Comparison of ENCODE assay signal across 15 mouse cellular contexts in genomic region chr19:23794491-23794890, GRCm38 (mm10). TPM values are rescaled to one million over a fixed set of nuclear protein-coding genes. Genes with fewer than 3 reads are reported as not detected.
A peak's percentile ranks its signal among the peaks of the same experiment; 100 is the strongest.
DNase-seq lines count a peak whose midpoint lies in the region; ATAC-seq lines count a peak whose summit lies in the region.
"Had no signal": no experiment of that assay in that cellular context is flagged by ENCODE, and none has a peak within 500 bp of the region (broad histone marks: within the 10 kb centered on the region; RNA-seq: fewer than 3 reads in every experiment).

No protein-coding gene starts in this region.

- H3K4me1 ChIP-seq in forebrain, embryonic 15.5 days: peaks cover 8% of the 10 kb centered on the region; the same call in 1 of the 2 replicates
- 0 out of 2 replicates have a peak, but pooled peaks cover 6% of the 10 kb centered on the region for H3K4me1 ChIP-seq in forebrain, embryonic 13.5 days
- peaks cover 8% of the 10 kb centered on the region; the same call in 1 of the 2 replicates for H3K4me1 ChIP-seq in neural tube, embryonic 14.5 days (ENCODE audit: control insufficient read depth, insufficient read depth, low read length)
- H3K4me1 ChIP-seq in neural tube, embryonic 15.5 days: peaks cover 22% of the 10 kb centered on the region
- H3K4me1 ChIP-seq: limb, embryonic 13.5 days had no signal

- H3K9me3 ChIP-seq in forebrain, embryonic 15.5 days: no peaks in the 10 kb centered on the region
- no peaks in the 10 kb centered on the region for H3K9me3 ChIP-seq in forebrain, embryonic 13.5 days (replicated peaks)
- H3K9me3 ChIP-seq in neural tube, embryonic 14.5 days (ENCODE audit: control insufficient read depth, low read length): no peaks in the 10 kb centered on the region
- no peaks in the 10 kb centered on the region for H3K9me3 ChIP-seq in neural tube, embryonic 15.5 days (replicated peaks)
- H3K9me3 ChIP-seq: limb, embryonic 13.5 days had no signal

- H3K4me2 ChIP-seq in forebrain, embryonic 15.5 days (replicated peaks): no peak overlapping the region
- H3K4me2 ChIP-seq in forebrain, embryonic 13.5 days: no peak overlapping the region
- no peak overlapping the region for H3K4me2 ChIP-seq in neural tube, embryonic 14.5 days (ENCODE audit: low read depth, low read length)
- no peak overlapping the region for H3K4me2 ChIP-seq in neural tube, embryonic 15.5 days
- H3K4me2 ChIP-seq: limb, embryonic 13.5 days had no signal

- H3K27ac ChIP-seq in forebrain, embryonic 15.5 days (replicated peaks): 0 out of 2 replicates have a peak overlapping the region, but pooled peaks have one; percentile 21
- H3K27ac ChIP-seq in forebrain, embryonic 13.5 days: no peak overlapping the region
- H3K27ac ChIP-seq in neural tube, embryonic 14.5 days (ENCODE audit: low read depth, low read length): 0 out of 2 replicates have a peak overlapping the region, but pooled peaks have one; percentile 48
- H3K27ac ChIP-seq in neural tube, embryonic 15.5 days (replicated peaks): no peak overlapping the region; the same call in 1 of the 2 replicates
- H3K27ac ChIP-seq: limb, embryonic 13.5 days had no signal

- peak; percentile 33 to 77 for DNase-seq in frontal cortex, postnatal 36 days (ENCODE audit: low spot score in 2 of 2)
- DNase-seq in kidney, adult 11 months: no peak
- DNase-seq in yolk sac, embryonic 10.5 days (ENCODE audit: low spot score): no peak
- no peak for DNase-seq in spleen, adult 18-20 months
- DNase-seq: forebrain, postnatal 0 days; heart, postnatal 14 days; kidney, adult 18-20 months; kidney, postnatal 4 days; lung, adult 18-20 months; thymus, adult 18-20 months had no signal

- H3K27me3 ChIP-seq in forebrain, embryonic 15.5 days: no peaks in the 10 kb centered on the region
- H3K27me3 ChIP-seq in forebrain, embryonic 13.5 days: no peaks in the 10 kb centered on the region
- no peaks in the 10 kb centered on the region for H3K27me3 ChIP-seq in neural tube, embryonic 14.5 days (ENCODE audit: control insufficient read depth, insufficient read depth, low read length)
- H3K27me3 ChIP-seq in neural tube, embryonic 15.5 days (replicated peaks): no peaks in the 10 kb centered on the region
- H3K27me3 ChIP-seq: limb, embryonic 13.5 days had no signal

- no peaks in the 10 kb centered on the region for H3K36me3 ChIP-seq in forebrain, embryonic 15.5 days
- H3K36me3 ChIP-seq in forebrain, embryonic 13.5 days (ENCODE audit: poor library complexity, severe bottlenecking): no peaks in the 10 kb centered on the region
- H3K36me3 ChIP-seq in neural tube, embryonic 14.5 days (ENCODE audit: control insufficient read depth, insufficient read depth, low read length): no peaks in the 10 kb centered on the region
- no peaks in the 10 kb centered on the region for H3K36me3 ChIP-seq in neural tube, embryonic 15.5 days
- H3K36me3 ChIP-seq: limb, embryonic 13.5 days had no signal

- no peak overlapping the region for H3K9ac ChIP-seq in forebrain, embryonic 15.5 days (replicated peaks)
- no peak overlapping the region for H3K9ac ChIP-seq in forebrain, embryonic 13.5 days
- H3K9ac ChIP-seq in neural tube, embryonic 14.5 days (replicated peaks; ENCODE audit: low read depth, low read length): no peak overlapping the region
- no peak overlapping the region for H3K9ac ChIP-seq in neural tube, embryonic 15.5 days (replicated peaks)
- H3K9ac ChIP-seq: forebrain, postnatal 0 days; limb, embryonic 13.5 days had no signal

- H3K4me3 ChIP-seq in forebrain, embryonic 15.5 days: no peak overlapping the region
- no peak overlapping the region for H3K4me3 ChIP-seq in forebrain, embryonic 13.5 days
- H3K4me3 ChIP-seq in neural tube, embryonic 14.5 days (ENCODE audit: low read depth, low read length): no peak overlapping the region
- H3K4me3 ChIP-seq in neural tube, embryonic 15.5 days (replicated peaks): no peak overlapping the region
- H3K4me3 ChIP-seq: limb, embryonic 13.5 days had no signal

- no peak for ATAC-seq in forebrain, embryonic 15.5 days (replicated peaks)
- ATAC-seq in forebrain, embryonic 13.5 days: no peak
- no peak; the same call in 1 of the 2 replicates for ATAC-seq in neural tube, embryonic 14.5 days (ENCODE audit: low read depth)
- no peak for ATAC-seq in neural tube, embryonic 15.5 days (ENCODE audit: low FRiP score)

- 68% methylated on average over 3 of the region's 3 CpGs for WGBS in forebrain, embryonic 15.5 days
- WGBS in forebrain, embryonic 13.5 days: 80% methylated on average over 3 of the region's 3 CpGs
- WGBS in neural tube, embryonic 14.5 days: 76% methylated on average over 3 of the region's 3 CpGs
- WGBS in neural tube, embryonic 15.5 days: 71% methylated on average over 3 of the region's 3 CpGs

RNA-seq across cellular contexts. Expression of gene Apba1, which starts 35.8 kb away (rescaled TPM):
- 5.7 and 6.4 TPM in 2 replicates for polyA plus RNA-seq in forebrain, embryonic 15.5 days (2015; fragmentation: Nextera tagmentation; extraction: Ambion mirVana)
- 2.2 and 2.9 TPM in 2 replicates for polyA plus RNA-seq in forebrain, embryonic 13.5 days (2015; fragmentation: Nextera tagmentation; extraction: Ambion mirVana)
- 12.6 and 15.8 TPM in 2 replicates for polyA plus RNA-seq in neural tube, embryonic 14.5 days (2014; fragmentation: Nextera tagmentation; extraction: Ambion mirVana)
- polyA plus RNA-seq in neural tube, embryonic 15.5 days (2015; fragmentation: Nextera tagmentation; extraction: Ambion mirVana): 10.6 and 11.8 TPM in 2 replicates

Comparison
In these comparisons a context has a peak if more than half of its experiments do, and no peak if none do; other contexts are left out.
1. H3K27ac ChIP-seq: peak in forebrain, embryonic 15.5 days (single experiment) and neural tube, embryonic 14.5 days (single experiment); none in forebrain, embryonic 13.5 days (single experiment) and neural tube, embryonic 15.5 days (single experiment).
2. DNase-seq: peak in frontal cortex, postnatal 36 days (2 of 2); none in kidney, adult 11 months (single experiment), yolk sac, embryonic 10.5 days (single experiment) and spleen, adult 18-20 months (0 of 2).